Mouse (Mus musculus): ENCODE data around the gene Lix1l.

The Lix1l gene

GRCm38 (mm10) chr3:96566661-96567450 is 34.1 kb upstream of the Lix1l start:
- no peak for DNase-seq (ENCODE audit: low spot score)

GRCm38 (mm10) chr3:96568605-96569004 is 32.3 kb upstream of the Lix1l start:
- no peak for DNase-seq (ENCODE audit: low spot score)

GRCm38 (mm10) chr3:96569506-96569905 is 31.4 kb upstream of the Lix1l start:
- no peak for DNase-seq (ENCODE audit: low spot score)

GRCm38 (mm10) chr3:96569966-96570605 is 30.9 kb upstream of the Lix1l start:
- no peak for DNase-seq (ENCODE audit: low spot score)

GRCm38 (mm10) chr3:96570643-96571042 is 30.3 kb upstream of the Lix1l start:
- no peak for DNase-seq (ENCODE audit: low spot score)

GRCm38 (mm10) chr3:96571336-96571735 is 29.6 kb upstream of the Lix1l start:
- no peak for DNase-seq (ENCODE audit: low spot score)

GRCm38 (mm10) chr3:96571896-96572698 is 28.9 kb upstream of the Lix1l start:
- DNase-seq (ENCODE audit: low spot score), result no peak

- DNase-seq (ENCODE audit: low spot score), result no peak
Observed at GRCm38 (mm10) chr3:96573611-96574511, 27.1 kb upstream of the Lix1l start.

GRCm38 (mm10) chr3:96575272-96575984 is 25.5 kb upstream of the Lix1l start:
- no peak for DNase-seq (ENCODE audit: low spot score)

- DNase-seq (ENCODE audit: low spot score), result peak; percentile 54
Observed at GRCm38 (mm10) chr3:96576005-96576658, 24.8 kb upstream of the Lix1l start.

- peak; percentile 89 for DNase-seq (ENCODE audit: low spot score)
Observed at GRCm38 (mm10) chr3:96576690-96577541, 24.0 kb upstream of the Lix1l start, which contains the start of gene Gm16253. Gene Gm16253 (plus strand): TSS chr3:96576984.

- DNase-seq (ENCODE audit: low spot score), result no peak
Observed at GRCm38 (mm10) chr3:96577566-96577965, 23.4 kb upstream of the Lix1l start.

- DNase-seq (ENCODE audit: low spot score), result no peak
Observed at GRCm38 (mm10) chr3:96578561-96579238, 22.2 kb upstream of the Lix1l start.

GRCm38 (mm10) chr3:96579239-96579750 is 21.7 kb upstream of the Lix1l start:
- no peak for DNase-seq (ENCODE audit: low spot score)

- peak; percentile 79 for DNase-seq (ENCODE audit: low spot score)
Observed at GRCm38 (mm10) chr3:96579885-96580454, 21.0 kb upstream of the Lix1l start.

- DNase-seq (ENCODE audit: low spot score), result no peak
Observed at GRCm38 (mm10) chr3:96581141-96581540, 19.8 kb upstream of the Lix1l start.

GRCm38 (mm10) chr3:96581771-96582515 is 19.0 kb upstream of the Lix1l start:
- DNase-seq (ENCODE audit: low spot score), result no peak

- DNase-seq (ENCODE audit: low spot score), result no peak
Observed at GRCm38 (mm10) chr3:96583386-96583785, 17.6 kb upstream of the Lix1l start.
